Mouse (Mus musculus) heart, embryonic 11.5 days (tissue): ENCODE data around the gene Rasgef1a. TPM values are rescaled to one million over a fixed set of nuclear protein-coding genes. Genes with fewer than 3 reads are reported as not detected.

Source experiments
- ATAC-seq: fragments of 200-750 bp; cut with Nextera tagmentation; replicated peaks from 2 replicates; pipeline ENCODE4 v1.8.0; 2017; ENCODE audit warnings: moderate library complexity; ENCODE audit not compliant: insufficient number of reproducible peaks, low FRiP score, low TSS enrichment
- H3K27ac ChIP-seq: fragments of 300-500 bp; sonication (generic); 2 replicates; pipeline ENCODE4 v1.5.1; 2014; ENCODE audit warnings: mild to moderate bottlenecking, low read depth, low read length
- H3K27me3 ChIP-seq: fragments of 300-500 bp; sonication (generic); 2 replicates; pipeline ENCODE4 v1.6.1; 2014; ENCODE audit warnings: mild to moderate bottlenecking, low read length, mixed read lengths; ENCODE audit not compliant: control insufficient read depth, insufficient read depth
- H3K36me3 ChIP-seq: fragments of 300-500 bp; sonication (generic); 2 replicates; pipeline ENCODE4 v1.6.1; 2014; ENCODE audit warnings: mild to moderate bottlenecking, low read length, moderate library complexity, mixed read lengths; ENCODE audit not compliant: control insufficient read depth, insufficient read depth
- H3K4me1 ChIP-seq: fragments of 300-500 bp; sonication (generic); 2 replicates; pipeline ENCODE4 v1.6.1; 2014; ENCODE audit warnings: low read length; ENCODE audit not compliant: control insufficient read depth, insufficient read depth
- H3K4me2 ChIP-seq: fragments of 300-500 bp; sonication (generic); 2 replicates; pipeline ENCODE4 v1.6.1; 2014; ENCODE audit warnings: mild to moderate bottlenecking, moderate library complexity
- H3K4me3 ChIP-seq: fragments of 300-500 bp; sonication (generic); 2 replicates; pipeline ENCODE4 v1.5.1; 2014; ENCODE audit warnings: low read depth, low read length
- H3K9ac ChIP-seq: fragments of 300-500 bp; sonication (generic); 2 replicates; pipeline ENCODE4 v1.6.1; 2014; ENCODE audit warnings: mild to moderate bottlenecking, low read depth, low read length, moderate library complexity
- H3K9me3 ChIP-seq: fragments of 300-500 bp; sonication (generic); replicated peaks from 2 replicates; pipeline ENCODE4 v1.6.1; 2016; ENCODE audit warnings: low read length; ENCODE audit not compliant: control insufficient read depth
- WGBS: fragments of 180-500 bp; shearing (Covaris S2); extraction: QIAGEN DNeasy Blood & Tissue Kit; methylation state at CpG from one replicate; pipeline ENCODE4 v1.1.7; 2014; ENCODE audit not compliant: insufficient replicate concordance; 5-methylcytosine and 5-hydroxymethylcytosine counted together
- microRNA-seq: library from miRNA; unstranded; fragments of <30 nt; microRNA quantifications from one replicate; pipeline ENCODE4, GENCODE M21; 2016; ENCODE audit warnings: borderline number of aligned reads
- polyA plus RNA-seq: library from polyadenylated mRNA; unstranded; fragments of >200 nt; fragmentation: Nextera tagmentation; extraction: Ambion mirVana; gene quantifications from 2 replicates; pipeline ENCODE4 v1.2.1, GENCODE M21; 2014

The Rasgef1a gene
- polyA plus RNA-seq, 1 experiment from 2014 or later, result 0.49 TPM

GRCm38 (mm10) chr6:118134461-118134860 lies 123.2 kb downstream of the Rasgef1a start:
- Histone ChIP-seq H3K9ac (no peak overlapping the region), H3K36me3 (no peaks in the 10 kb centered on the region), H3K4me2 (no peak overlapping the region), H3K9me3 (no peaks in the 10 kb centered on the region), H3K27ac (no peak overlapping the region), H3K27me3 (no peaks in the 10 kb centered on the region), H3K4me3 (no peak overlapping the region), H3K4me1 (no peaks in the 10 kb centered on the region)
- no peak for ATAC-seq
- 87% methylated on average over 1 of the region's 1 CpGs for WGBS

- H3K27me3 ChIP-seq, result no peaks in the 10 kb centered on the region
- no peak overlapping the region for H3K4me2 ChIP-seq
- H3K9ac ChIP-seq, result no peak overlapping the region
- ATAC-seq, result no peak
- no peaks in the 10 kb centered on the region for H3K4me1 ChIP-seq
- 60% methylated on average over 2 of the region's 2 CpGs for WGBS
- no peak overlapping the region for H3K4me3 ChIP-seq
- no peaks in the 10 kb centered on the region for H3K36me3 ChIP-seq
- no peak overlapping the region for H3K27ac ChIP-seq
- H3K9me3 ChIP-seq, result no peaks in the 10 kb centered on the region
These were observed 125.9 kb downstream of the Rasgef1a start for GRCm38 (mm10) chr6:118137148-118137547.

GRCm38 (mm10) chr6:118138731-118139709 lies 127.8 kb downstream of the Rasgef1a start, which contains the start of gene Csgalnact2:
TSS of gene Csgalnact2 (minus strand) at chr6:118139140.
- no peaks in the 10 kb centered on the region for H3K9me3 ChIP-seq
- no peaks in the 10 kb centered on the region for H3K27me3 ChIP-seq
- WGBS, result 6% methylated on average over 57 of the region's 66 CpGs
- peak within 1 kb of the TSS; percentile 86 for H3K9ac ChIP-seq
- peak within 1 kb of the TSS; percentile 69 for H3K4me3 ChIP-seq
- H3K27ac ChIP-seq, result 0 out of 2 replicates have a peak within 1 kb of the TSS, but pooled peaks have one; percentile 57
- H3K4me2 ChIP-seq, result peak within 1 kb of the TSS; percentile 65
- H3K36me3 ChIP-seq, result no peaks in the 10 kb centered on the region
- ATAC-seq, result peak; percentile 100
- no peaks in the 10 kb centered on the region for H3K4me1 ChIP-seq

- no peak for ATAC-seq
- 73% methylated on average over 6 of the region's 6 CpGs for WGBS
- H3K4me2 ChIP-seq, result no peak overlapping the region
- H3K36me3 ChIP-seq, result no peaks in the 10 kb centered on the region
- H3K4me3 ChIP-seq, result no peak overlapping the region
- no peak overlapping the region for H3K27ac ChIP-seq
- peaks cover 6% of the 10 kb centered on the region for H3K9me3 ChIP-seq
- no peaks in the 10 kb centered on the region for H3K27me3 ChIP-seq
- no peaks in the 10 kb centered on the region for H3K4me1 ChIP-seq
- H3K9ac ChIP-seq, result no peak overlapping the region
These were observed 129.7 kb downstream of the Rasgef1a start for GRCm38 (mm10) chr6:118140961-118141360.

Small RNA genes within 50 kb of the gene (microRNA-seq; reads per million reads assigned to microRNA genes)
- gene Mir7044, result not detected

Other genes with a start within 250 kb of the Rasgef1a start
- 64.8 and 72.4 TPM in 2 replicates for gene Zfp637, start 170.3 kb upstream of the Rasgef1a start, polyA plus RNA-seq
- 2.4 and 4.1 TPM in 2 replicates for gene Zfp239, start 149.3 kb upstream of the Rasgef1a start, polyA plus RNA-seq
- gene Hnrnpf, start 111.1 kb upstream of the Rasgef1a start, polyA plus RNA-seq, result 554 and 606 TPM in 2 replicates
- gene Fxyd4, start 73.7 kb upstream of the Rasgef1a start, polyA plus RNA-seq, result 0.76 and 2.4 TPM in 2 replicates
- 10.2 and 12.8 TPM in 2 replicates for gene Csgalnact2, start 127.7 kb downstream of the Rasgef1a start, polyA plus RNA-seq
- 0.04 and 0.20 TPM in 2 replicates for gene Ret, start 186.3 kb downstream of the Rasgef1a start, polyA plus RNA-seq